In genomic region chr3:20334681-20335080, GRCm38 (mm10) we compare ENCODE assay signal across 12 mouse cellular contexts. TPM values are rescaled to one million over a fixed set of nuclear protein-coding genes. Genes with fewer than 3 reads are reported as not detected.
DNase-seq lines count a peak whose midpoint lies in the region; ATAC-seq and TF ChIP-seq lines count a peak whose summit lies in the region.
"Had no signal": no experiment of that assay in that cellular context is flagged by ENCODE, and none has a peak within 500 bp of the region (broad histone marks: within the 10 kb centered on the region; RNA-seq: fewer than 3 reads in every experiment).

No protein-coding gene starts in this region.

- H3K4me2 ChIP-seq in kidney, postnatal 0 days (ENCODE audit: low read length), result no peak overlapping the region
- H3K4me2 ChIP-seq in kidney, embryonic 14.5 days (replicated peaks; ENCODE audit: low read depth, low read length), result no peak overlapping the region
- H3K4me2 ChIP-seq in lung, embryonic 14.5 days, result no peak overlapping the region
- no peak overlapping the region for H3K4me2 ChIP-seq in midbrain, embryonic 11.5 days
- H3K4me2 ChIP-seq: embryonic facial prominence, embryonic 15.5 days had no signal

- no peak overlapping the region for H3K9ac ChIP-seq in kidney, postnatal 0 days (ENCODE audit: low read depth, low read length)
- no peak overlapping the region for H3K9ac ChIP-seq in kidney, embryonic 14.5 days (ENCODE audit: low read depth, low read length)
- no peak overlapping the region for H3K9ac ChIP-seq in lung, embryonic 14.5 days
- no peak overlapping the region for H3K9ac ChIP-seq in midbrain, embryonic 11.5 days (ENCODE audit: low read length)
- H3K9ac ChIP-seq: embryonic facial prominence, embryonic 15.5 days had no signal

- H3K4me1 ChIP-seq in kidney, postnatal 0 days (replicated peaks; ENCODE audit: insufficient read depth, low read length), result no peaks in the 10 kb centered on the region
- no peaks in the 10 kb centered on the region for H3K4me1 ChIP-seq in kidney, embryonic 14.5 days (ENCODE audit: control insufficient read depth, insufficient read depth, low read length)
- H3K4me1 ChIP-seq in lung, embryonic 14.5 days (ENCODE audit: insufficient read depth), result no peaks in the 10 kb centered on the region
- H3K4me1 ChIP-seq in midbrain, embryonic 11.5 days (ENCODE audit: control insufficient read depth, insufficient read depth, low read length), result no peaks in the 10 kb centered on the region
- H3K4me1 ChIP-seq: embryonic facial prominence, embryonic 15.5 days had no signal

- WGBS in kidney, postnatal 0 days, result 62% methylated on average over 5 of the region's 5 CpGs
- 63% methylated on average over 5 of the region's 5 CpGs for WGBS in kidney, embryonic 14.5 days
- WGBS in lung, embryonic 14.5 days, result 65% methylated on average over 5 of the region's 5 CpGs
- 68% methylated on average over 5 of the region's 5 CpGs for WGBS in midbrain, embryonic 11.5 days

- no peak for DNase-seq in kidney, postnatal 0 days (ENCODE audit: low spot score)
- DNase-seq in adrenal gland, adult 2 months, result peak; percentile 39
- peak; percentile 9 for DNase-seq in lung, embryonic 14.5 days
- DNase-seq in layer of hippocampus, adult 9-10 months (ENCODE audit: low spot score), result no peak
- DNase-seq in midbrain, embryonic 11.5 days (ENCODE audit: low spot score, missing footprints), result no peak

- TF ChIP-seq CTCF in kidney, postnatal 0 days (IDR thresholded peaks at IDR 0.05; ENCODE audit: low read depth), result peak; percentile 44
- TF ChIP-seq CTCF in lung, embryonic 14.5 days (IDR thresholded peaks at IDR 0.05; ENCODE audit: low read depth), result 0 out of 2 replicates have a peak, but pooled peaks have one; percentile 22

- no peak overlapping the region for H3K4me3 ChIP-seq in kidney, postnatal 0 days (replicated peaks; ENCODE audit: low read depth, low read length)
- no peak overlapping the region for H3K4me3 ChIP-seq in kidney, embryonic 14.5 days (ENCODE audit: low read length)
- no peak overlapping the region for H3K4me3 ChIP-seq in lung, embryonic 14.5 days (ENCODE audit: low read depth, low read length)
- no peak overlapping the region for H3K4me3 ChIP-seq in midbrain, embryonic 11.5 days (ENCODE audit: low read depth, low read length)
- H3K4me3 ChIP-seq: embryonic facial prominence, embryonic 15.5 days; myocyte had no signal

- no peaks in the 10 kb centered on the region for H3K27me3 ChIP-seq in kidney, postnatal 0 days (ENCODE audit: insufficient read depth, low read length)
- H3K27me3 ChIP-seq in kidney, embryonic 14.5 days (ENCODE audit: control insufficient read depth, insufficient read depth, low read length), result no peaks in the 10 kb centered on the region
- H3K27me3 ChIP-seq in lung, embryonic 14.5 days (ENCODE audit: insufficient read depth, low read length), result no peaks in the 10 kb centered on the region
- H3K27me3 ChIP-seq in midbrain, embryonic 11.5 days (ENCODE audit: control insufficient read depth, insufficient read depth, low read length), result no peaks in the 10 kb centered on the region
- H3K27me3 ChIP-seq: embryonic facial prominence, embryonic 15.5 days had no signal

- no peaks in the 10 kb centered on the region for H3K9me3 ChIP-seq in kidney, postnatal 0 days (replicated peaks; ENCODE audit: low read length)
- H3K9me3 ChIP-seq in kidney, embryonic 14.5 days (ENCODE audit: control insufficient read depth, low read length), result no peaks in the 10 kb centered on the region
- no peaks in the 10 kb centered on the region for H3K9me3 ChIP-seq in lung, embryonic 14.5 days (ENCODE audit: low read depth, low read length)
- no peaks in the 10 kb centered on the region for H3K9me3 ChIP-seq in midbrain, embryonic 11.5 days (ENCODE audit: control insufficient read depth, low read length)
- H3K9me3 ChIP-seq: embryonic facial prominence, embryonic 15.5 days had no signal

- no peaks in the 10 kb centered on the region for H3K36me3 ChIP-seq in kidney, postnatal 0 days (ENCODE audit: insufficient read depth, low read length)
- no peaks in the 10 kb centered on the region for H3K36me3 ChIP-seq in kidney, embryonic 14.5 days (ENCODE audit: control insufficient read depth, insufficient read depth, low read length)
- H3K36me3 ChIP-seq in lung, embryonic 14.5 days (ENCODE audit: insufficient read depth), result no peaks in the 10 kb centered on the region
- no peaks in the 10 kb centered on the region for H3K36me3 ChIP-seq in midbrain, embryonic 11.5 days (ENCODE audit: control insufficient read depth, insufficient read depth, low read length)
- H3K36me3 ChIP-seq: embryonic facial prominence, embryonic 15.5 days had no signal

- no peak overlapping the region for H3K27ac ChIP-seq in kidney, postnatal 0 days
- H3K27ac ChIP-seq in kidney, embryonic 14.5 days (ENCODE audit: low read depth, low read length), result no peak overlapping the region
- H3K27ac ChIP-seq in lung, embryonic 14.5 days (ENCODE audit: low read depth), result no peak overlapping the region
- no peak overlapping the region for H3K27ac ChIP-seq in midbrain, embryonic 11.5 days (ENCODE audit: low read depth, low read length)
- H3K27ac ChIP-seq: embryonic facial prominence, embryonic 15.5 days had no signal

- no peak for ATAC-seq in kidney, postnatal 0 days (replicated peaks; ENCODE audit: low FRiP score, low read depth)
- no peak for ATAC-seq in kidney, embryonic 14.5 days (ENCODE audit: low FRiP score, low TSS enrichment)
- peak; percentile 79 for ATAC-seq in CD4-positive, CD25-positive, alpha-beta regulatory T cell, adult 4 months
- no peak for ATAC-seq in lung, embryonic 14.5 days (ENCODE audit: insufficient read depth)
- ATAC-seq in frontal cortex, adult (ENCODE audit: low TSS enrichment), result no peak
- ATAC-seq in midbrain, embryonic 11.5 days (ENCODE audit: low FRiP score), result no peak

RNA-seq across cellular contexts. Expression of gene Agtr1b, which starts 32.3 kb away (rescaled TPM):
- 1.3 and 1.6 TPM in 2 replicates for polyA plus RNA-seq in kidney, postnatal 0 days (2015; fragmentation: Nextera tagmentation; extraction: Ambion mirVana)
- 0.23 and 0.30 TPM in 2 replicates for polyA plus RNA-seq in kidney, embryonic 14.5 days (2014; fragmentation: Nextera tagmentation; extraction: Ambion mirVana)
- polyA plus RNA-seq in CD4-positive, CD25-positive, alpha-beta regulatory T cell, adult 4 months (2017; shearing (Covaris generic)), result not detected
- total RNA-seq in adrenal gland, adult 2 months (2021), result 10 to 100 TPM in 1 of 2 experiments, 1 to 10 TPM in 1; 8.9 to 11.9 TPM
- 5.5 and 7.0 TPM in 2 replicates for polyA plus RNA-seq in adrenal gland, adult 2 months (2012; rRNA removed)
- polyA plus RNA-seq in lung, embryonic 14.5 days (2014; fragmentation: Nextera tagmentation; extraction: Ambion mirVana), result 3.9 and 4.1 TPM in 2 replicates
- polyA plus RNA-seq in midbrain, embryonic 11.5 days (2014; fragmentation: Nextera tagmentation; extraction: Ambion mirVana), result not detected in 2 replicates
- total RNA-seq: left cerebral cortex, postnatal 25 days had no signal
- polyA plus RNA-seq: heart, embryonic 14.5 days; myocyte had no signal

RNA-seq across cellular contexts. Expression of gene Cpb1, which starts 59.1 kb away (rescaled TPM):
- 1.1 and 1.2 TPM in 2 replicates for polyA plus RNA-seq in kidney, postnatal 0 days (2015; fragmentation: Nextera tagmentation; extraction: Ambion mirVana)
- 0.36 and 0.50 TPM in 2 replicates for polyA plus RNA-seq in kidney, embryonic 14.5 days (2014; fragmentation: Nextera tagmentation; extraction: Ambion mirVana)
- not detected for polyA plus RNA-seq in CD4-positive, CD25-positive, alpha-beta regulatory T cell, adult 4 months (2017; shearing (Covaris generic))
- 1 to 10 TPM; 5.7 to 6.7 TPM for total RNA-seq in adrenal gland, adult 2 months (2021)
- 0.74 and 0.83 TPM in 2 replicates for polyA plus RNA-seq in adrenal gland, adult 2 months (2012; rRNA removed)
- polyA plus RNA-seq in lung, embryonic 14.5 days (2014; fragmentation: Nextera tagmentation; extraction: Ambion mirVana), result 3.5 and 4.5 TPM in 2 replicates
- polyA plus RNA-seq in midbrain, embryonic 11.5 days (2014; fragmentation: Nextera tagmentation; extraction: Ambion mirVana), result not detected in 2 replicates
- polyA plus RNA-seq: myocyte had no signal

Comparison
In these comparisons a context has a peak if more than half of its experiments do, and no peak if none do; other contexts are left out.
1. DNase-seq: peak in adrenal gland, adult 2 months (single experiment) and lung, embryonic 14.5 days (single experiment); none in kidney, postnatal 0 days (single experiment), layer of hippocampus, adult 9-10 months (single experiment) and midbrain, embryonic 11.5 days (single experiment).